Mouse (Mus musculus): ENCODE measurements around the gene Mansc4. TPM values are rescaled to one million over a fixed set of nuclear protein-coding genes. Genes with fewer than 3 reads are reported as not detected.

The Mansc4 gene
- polyA plus RNA-seq, 1 experiment = 0.10 TPM

DNA sequence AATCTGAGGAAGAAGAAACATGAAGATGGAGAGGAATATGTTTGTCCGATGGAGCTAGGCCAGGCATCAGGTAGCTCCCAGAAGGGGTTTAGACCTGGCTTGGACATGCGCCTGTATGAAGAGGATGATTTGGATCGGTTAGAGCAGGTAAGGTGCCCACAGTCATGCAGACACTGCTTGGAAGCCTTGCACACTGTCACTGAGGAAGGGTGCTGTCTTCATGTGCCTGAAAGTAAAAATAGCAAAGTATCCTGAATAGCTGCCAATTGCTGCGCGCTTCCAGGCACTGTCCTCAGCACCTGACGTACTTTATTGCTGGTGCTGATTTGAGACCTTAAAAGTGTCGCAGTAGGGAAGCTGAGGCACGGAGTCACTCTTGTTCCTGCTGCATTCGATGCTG, 57.2 kb downstream of the Mansc4 start:
- Histone ChIP-seq H3K4me2 (ENCODE audit: low read depth) (no peak overlapping the region), H3ac (ENCODE audit: control insufficient read depth, insufficient read length) (no peak overlapping the region), H3K27me3 (ENCODE audit: control insufficient read depth, insufficient read depth, insufficient read length) (no peaks in the 10 kb centered on the region), H3K4me3 (no peak overlapping the region), H3K79me2 (ENCODE audit: control insufficient read depth, insufficient read depth) (no peaks in the 10 kb centered on the region), H3K36me3 (ENCODE audit: control insufficient read depth, insufficient read depth) (peaks cover 66% of the 10 kb centered on the region)
- TF ChIP-seq MAX (IDR thresholded peaks at IDR 0.05; ENCODE audit: low read depth) = no peak
- no peak for TF ChIP-seq SRF (IDR thresholded peaks at IDR 0.05; ENCODE audit: control insufficient read depth, insufficient read length, low read depth)
- TF ChIP-seq POLR2AphosphoS2 (IDR thresholded peaks at IDR 0.05; ENCODE audit: insufficient read length, low read depth) = no peak
- no peak for TF ChIP-seq MYOD1 (IDR thresholded peaks at IDR 0.05; ENCODE audit: control insufficient read depth in 1 of 3, insufficient read length in 2 of 3, low read depth in 2 of 3)
- no peak for TF ChIP-seq TCF12 (IDR thresholded peaks at IDR 0.05; ENCODE audit: insufficient read depth, poor library complexity, severe bottlenecking)
- no peak for TF ChIP-seq MYOG (IDR thresholded peaks at IDR 0.05; ENCODE audit: control insufficient read depth in 1 of 3, insufficient read depth in 1 of 3, insufficient read length in 2 of 3, low read depth in 2 of 3)

DNA sequence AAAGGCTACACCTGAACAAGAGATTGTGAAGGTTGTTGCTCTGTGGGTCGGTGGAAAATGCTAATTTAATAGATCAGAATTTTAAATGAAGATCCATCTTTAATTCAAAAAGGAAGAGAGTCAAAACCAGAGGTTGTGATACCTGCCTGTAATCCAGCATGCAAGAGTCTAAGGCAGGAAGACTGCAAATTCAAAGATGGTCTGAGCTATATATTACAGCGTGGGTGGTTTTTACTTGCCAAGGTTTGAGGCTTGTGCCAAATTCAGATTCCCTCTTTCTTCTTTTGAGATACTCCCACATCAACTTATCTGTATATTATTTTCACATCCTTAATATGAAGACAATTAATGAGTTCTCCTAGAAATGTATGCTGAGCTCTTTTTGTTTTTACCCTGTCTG, 58.4 kb downstream of the Mansc4 start:
- TF ChIP-seq POLR2AphosphoS2 (IDR thresholded peaks at IDR 0.05; ENCODE audit: insufficient read length, low read depth) = no peak
- no peak for TF ChIP-seq POLR2A (IDR thresholded peaks at IDR 0.05; ENCODE audit: insufficient read length, low read depth)
- no peak for TF ChIP-seq MYOG (IDR thresholded peaks at IDR 0.05; ENCODE audit: control insufficient read depth in 1 of 3, insufficient read depth in 1 of 3, insufficient read length in 2 of 3, low read depth in 2 of 3)
- no peak for TF ChIP-seq E2F4 (IDR thresholded peaks at IDR 0.05; ENCODE audit: insufficient read depth)
- no peak for TF ChIP-seq SRF (IDR thresholded peaks at IDR 0.05; ENCODE audit: control insufficient read depth, insufficient read length, low read depth)
- no peak for TF ChIP-seq MAX (IDR thresholded peaks at IDR 0.05; ENCODE audit: low read depth)
- TF ChIP-seq TCF12 (IDR thresholded peaks at IDR 0.05; ENCODE audit: insufficient read depth, poor library complexity, severe bottlenecking) = no peak
- TF ChIP-seq USF1 (IDR thresholded peaks at IDR 0.05; ENCODE audit: low read depth) = no peak
- Histone ChIP-seq H3K4me3 (no peak overlapping the region), H3K27me3 (ENCODE audit: control insufficient read depth, insufficient read depth, insufficient read length) (no peaks in the 10 kb centered on the region), H3ac (ENCODE audit: control insufficient read depth, insufficient read length) (no peak overlapping the region), H3K79me2 (ENCODE audit: control insufficient read depth, insufficient read depth) (no peaks in the 10 kb centered on the region), H3K4me2 (ENCODE audit: low read depth) (no peak overlapping the region), H3K36me3 (ENCODE audit: control insufficient read depth, insufficient read depth) (peaks cover 67% of the 10 kb centered on the region)

Other genes starting within 250 kb of the Mansc4 start
- not detected for gene Smco2, start 236.9 kb downstream of the Mansc4 start, polyA plus RNA-seq (2012; fragmentation: generic; extraction: Trizol)
- 79.3 TPM for gene Ppfibp1, start 198.5 kb downstream of the Mansc4 start, polyA plus RNA-seq (2012; fragmentation: generic; extraction: Trizol)
- gene 1700034J05Rik, start 132.6 kb downstream of the Mansc4 start, polyA plus RNA-seq (2012; fragmentation: generic; extraction: Trizol) = 0.02 TPM
- gene Rep15, start 54.4 kb downstream of the Mansc4 start, polyA plus RNA-seq (2012; fragmentation: generic; extraction: Trizol) = 0.90 TPM
- gene Mrps35, start 44.3 kb downstream of the Mansc4 start, polyA plus RNA-seq (2012; fragmentation: generic; extraction: Trizol) = 44.9 TPM
- 2.2 TPM for gene Klhl42, start 4.3 kb upstream of the Mansc4 start, polyA plus RNA-seq (2012; fragmentation: generic; extraction: Trizol)
- 0.18 TPM for gene Pthlh, start 177.2 kb upstream of the Mansc4 start, polyA plus RNA-seq (2012; fragmentation: generic; extraction: Trizol)

Data from myocyte (in vitro differentiated cells).